Mouse (Mus musculus) induced T-regulatory cell, adult 2 months (primary cell): ENCODE measurements at regions not wholly inside any gene's neighbourhood (a gene's known extent, or its start where the extent isn't known, plus 50 kb on each side); places are given as distances from the start of the nearest gene placed in this dataset.
A peak's percentile ranks its signal among the peaks of the same experiment; 100 is the strongest.

Experiments
- DNase-seq: peaks from one replicate; pipeline ENCODE4 v3.0.0-alpha.2; 2012; ENCODE audit warnings: low read depth

GRCm38 (mm10) chr14:25064190-25064947 lies 394.6 kb upstream of the Zmiz1 start:
- DNase-seq: no peak

- DNase-seq: no peak
Observed at GRCm38 (mm10) chr14:25067435-25067834, 391.6 kb upstream of the Zmiz1 start.

GRCm38 (mm10) chr14:25068430-25068829 lies 390.6 kb upstream of the Zmiz1 start:
- DNase-seq: no peak

- DNase-seq: no peak
Observed at GRCm38 (mm10) chr14:25073143-25073542, 385.8 kb upstream of the Zmiz1 start.

- DNase-seq: no peak
Observed at GRCm38 (mm10) chr14:25074022-25074800, 384.8 kb upstream of the Zmiz1 start.

- DNase-seq: no peak
Observed at GRCm38 (mm10) chr14:25074891-25075290, 384.1 kb upstream of the Zmiz1 start.

- DNase-seq: no peak
Observed at GRCm38 (mm10) chr14:25080431-25080830, 378.6 kb upstream of the Zmiz1 start.

- no peak for DNase-seq
Observed at GRCm38 (mm10) chr14:25083847-25084246, 375.1 kb upstream of the Zmiz1 start.

GRCm38 (mm10) chr14:25096786-25097185 lies 362.2 kb upstream of the Zmiz1 start:
- DNase-seq: no peak

GRCm38 (mm10) chr14:25105391-25105790 lies 353.6 kb upstream of the Zmiz1 start:
- DNase-seq: no peak

- DNase-seq: no peak
Observed at GRCm38 (mm10) chr14:25106451-25106850, 352.5 kb upstream of the Zmiz1 start.

GRCm38 (mm10) chr14:25108101-25108652 lies 350.8 kb upstream of the Zmiz1 start:
- peak; percentile 25 for DNase-seq

GRCm38 (mm10) chr14:25108701-25109290 lies 350.2 kb upstream of the Zmiz1 start:
- no peak for DNase-seq

GRCm38 (mm10) chr14:25109691-25110090 lies 349.3 kb upstream of the Zmiz1 start:
- no peak for DNase-seq

- no peak for DNase-seq
Observed at GRCm38 (mm10) chr14:25112832-25113231, 346.2 kb upstream of the Zmiz1 start.

GRCm38 (mm10) chr14:25113326-25113725 lies 345.7 kb upstream of the Zmiz1 start:
- no peak for DNase-seq

GRCm38 (mm10) chr14:25116424-25116823 lies 342.6 kb upstream of the Zmiz1 start:
- peak; percentile 79 for DNase-seq

- no peak for DNase-seq
Observed at GRCm38 (mm10) chr14:25119999-25120398, 339.0 kb upstream of the Zmiz1 start.

GRCm38 (mm10) chr14:25120506-25120905 lies 338.5 kb upstream of the Zmiz1 start:
- DNase-seq: no peak

GRCm38 (mm10) chr14:25122971-25123535 lies 335.9 kb upstream of the Zmiz1 start:
- DNase-seq: no peak

GRCm38 (mm10) chr14:25123541-25124337 lies 335.2 kb upstream of the Zmiz1 start:
- DNase-seq: no peak
